Mouse (Mus musculus) spleen, postnatal 4 days (tissue): Measurements from ENCODE around the gene Tdrkh.
A peak's percentile ranks its signal among the peaks of the same experiment; 100 is the strongest.

Experiments used
- DNase-seq, 2 experiments: peaks; one replicate each; pipeline ENCODE4 v3.0.0; 2022; ENCODE audit warnings: low spot score in 2 of 2

The Tdrkh gene

DNA sequence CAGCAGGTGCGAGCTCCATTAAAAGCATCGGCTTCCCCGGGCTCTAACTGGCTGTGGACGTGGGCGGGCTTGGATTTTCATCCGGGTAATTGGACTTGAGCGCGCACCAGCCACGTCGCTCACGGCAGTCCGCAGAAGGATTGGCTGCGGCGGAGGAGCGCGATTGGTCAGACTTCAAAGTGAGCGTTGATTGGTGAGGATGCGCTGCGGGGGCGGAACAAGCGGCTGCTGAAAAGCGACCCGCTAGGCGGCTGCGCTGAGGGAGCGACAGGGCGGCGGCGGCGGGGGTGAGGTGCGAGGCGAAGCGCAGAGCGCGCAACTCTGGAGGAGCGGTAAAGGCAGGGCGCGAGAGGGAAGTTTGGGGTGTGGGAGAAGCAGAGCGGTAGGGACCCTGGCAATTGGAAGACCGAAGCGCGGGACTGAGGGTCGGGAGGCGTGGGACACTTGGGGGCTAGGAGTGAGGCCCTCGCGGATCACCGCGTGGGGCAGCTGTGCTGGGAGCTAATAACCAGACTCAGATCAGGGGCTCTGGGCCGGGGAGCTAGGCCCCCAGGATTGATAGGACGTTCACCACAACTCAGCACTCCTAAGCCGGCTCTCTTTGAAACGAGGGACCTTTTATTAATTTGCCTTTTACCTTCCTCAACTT is at the start of gene Tdrkh:
Gene Tdrkh, plus strand, starts transcription at position 243 of the 649 bp plus-strand sequence.
- DNase-seq = peak; percentile 83 to 90

GRCm38 (mm10) chr3:94363291-94364153 is 49.6 kb upstream of the Tdrkh start:
- no peak for DNase-seq

GRCm38 (mm10) chr3:94364154-94364526 is 48.9 kb upstream of the Tdrkh start:
- DNase-seq = no peak

DNA sequence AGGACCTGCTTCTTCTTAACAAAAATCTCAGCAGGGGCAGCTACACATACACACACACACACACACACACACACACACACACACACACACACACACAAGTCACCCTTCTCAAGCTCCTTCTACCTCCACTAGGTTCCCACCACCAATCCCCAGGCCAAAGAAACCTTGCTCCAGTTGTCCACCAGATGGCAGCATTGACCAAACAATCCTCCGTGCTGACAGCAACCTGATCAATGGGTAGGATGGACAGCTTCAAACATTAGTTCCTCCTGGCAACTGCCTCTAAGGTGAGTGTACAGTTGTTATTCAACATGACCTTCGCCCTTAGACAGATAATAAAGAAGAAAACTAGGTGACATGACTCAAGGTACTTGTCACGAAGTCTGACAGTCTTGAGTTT is 46.3 kb upstream of the Tdrkh start:
- DNase-seq = peak; percentile 61 to 83

DNA sequence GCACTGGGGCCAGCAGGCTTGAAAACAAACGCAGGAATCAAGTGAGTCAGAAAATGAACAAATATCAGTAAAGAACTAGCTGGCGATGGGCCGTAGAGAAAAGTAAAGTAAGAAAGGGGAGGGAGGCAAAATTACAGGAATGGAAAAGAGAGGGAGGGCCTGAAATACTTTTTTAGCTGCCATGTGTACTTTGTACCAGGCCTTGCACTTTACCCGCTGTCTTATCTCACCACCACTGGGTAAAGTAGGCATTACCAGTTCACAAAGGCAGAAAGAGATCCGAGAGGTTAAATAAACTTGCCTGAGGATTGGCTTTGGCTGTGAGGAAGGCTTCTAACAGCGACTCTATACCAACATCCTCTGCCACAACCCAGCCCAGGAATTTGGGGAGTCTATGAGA is 45.6 kb upstream of the Tdrkh start:
- DNase-seq = no peak

GRCm38 (mm10) chr3:94368631-94369030 is 44.4 kb upstream of the Tdrkh start:
- no peak for DNase-seq

GRCm38 (mm10) chr3:94369709-94370108 is 43.4 kb upstream of the Tdrkh start:
- DNase-seq = no peak

- DNase-seq = no peak
Measured at GRCm38 (mm10) chr3:94371637-94372036, 41.4 kb upstream of the Tdrkh start.

DNA sequence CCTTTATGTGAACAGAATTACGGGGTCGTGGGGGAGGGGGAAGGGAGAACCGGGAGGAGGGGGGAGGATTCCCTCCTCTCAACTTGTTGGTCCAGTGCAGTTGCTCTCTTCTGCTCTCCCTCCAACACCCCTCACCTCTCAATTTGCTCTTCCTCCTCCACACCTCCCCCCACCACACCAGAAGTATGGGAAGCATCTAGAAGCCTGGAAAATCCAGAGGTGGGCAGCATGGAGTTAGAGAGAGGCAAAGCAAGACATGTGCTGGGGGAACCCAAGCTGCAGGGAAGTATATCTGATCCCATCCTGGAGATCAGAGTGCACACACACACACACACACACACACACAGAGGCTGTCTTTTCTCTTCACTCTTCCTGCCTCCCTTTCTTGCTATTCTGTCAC is 41.0 kb upstream of the Tdrkh start:
- no peak for DNase-seq

DNA sequence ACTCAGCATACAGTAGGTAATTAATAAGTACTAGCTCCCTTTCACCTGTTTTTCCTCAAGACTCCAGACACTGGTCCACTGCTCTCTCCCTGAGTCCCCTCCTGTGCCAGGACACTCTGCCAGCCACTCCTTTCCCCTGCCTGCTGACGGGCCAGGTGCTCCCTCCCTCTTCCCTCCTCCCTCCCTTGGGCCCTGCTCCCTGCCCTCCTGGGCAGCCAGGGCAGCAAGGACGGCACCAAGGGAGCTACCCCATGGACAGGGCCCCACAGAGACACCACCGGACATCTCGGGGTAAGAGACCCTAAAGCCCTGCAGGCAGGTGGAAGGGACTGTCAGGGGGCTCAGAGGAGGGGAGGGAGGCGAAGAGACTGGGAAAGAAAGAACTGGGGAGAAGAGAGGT is 40.4 kb upstream of the Tdrkh start, which contains the start of gene Rorc:
Gene Rorc, plus strand, starts transcription at position 154 of the 400 bp plus-strand sequence.
- DNase-seq = no peak

GRCm38 (mm10) chr3:94373090-94373489 is 40.0 kb upstream of the Tdrkh start:
- no peak for DNase-seq

- DNase-seq = no peak
Measured at GRCm38 (mm10) chr3:94373597-94374011, 39.5 kb upstream of the Tdrkh start.

GRCm38 (mm10) chr3:94374636-94375035 is 38.4 kb upstream of the Tdrkh start:
- DNase-seq = no peak

- DNase-seq = no peak
Measured at GRCm38 (mm10) chr3:94375146-94375545, 37.9 kb upstream of the Tdrkh start.

GRCm38 (mm10) chr3:94375861-94376260 is 37.2 kb upstream of the Tdrkh start:
- DNase-seq = no peak

- no peak for DNase-seq
Measured at GRCm38 (mm10) chr3:94377028-94377923, 35.8 kb upstream of the Tdrkh start.

GRCm38 (mm10) chr3:94379831-94380510 is 33.1 kb upstream of the Tdrkh start:
- DNase-seq = no peak

DNA sequence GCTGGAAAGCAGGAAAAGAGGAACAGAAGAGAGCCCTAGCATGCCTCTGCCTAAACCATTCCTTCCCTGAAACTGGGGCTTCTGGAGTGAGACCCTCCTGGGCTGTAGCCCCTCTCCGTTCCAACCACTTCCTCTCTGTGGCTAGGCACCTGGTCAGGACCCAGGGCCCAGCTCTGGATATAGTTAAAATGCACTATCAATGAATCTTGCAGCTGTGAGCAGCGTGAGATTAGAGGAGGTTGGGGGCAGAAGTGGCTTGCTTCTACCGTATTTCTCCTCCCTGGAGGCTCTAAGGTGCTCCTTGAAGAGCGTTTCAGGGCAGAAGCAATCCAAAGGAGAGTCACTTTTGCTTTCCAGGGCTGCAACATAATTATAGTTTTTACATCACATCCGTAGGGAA is 30.8 kb upstream of the Tdrkh start:
- no peak for DNase-seq

- no peak for DNase-seq
Measured at GRCm38 (mm10) chr3:94383476-94383875, 29.6 kb upstream of the Tdrkh start.

DNA sequence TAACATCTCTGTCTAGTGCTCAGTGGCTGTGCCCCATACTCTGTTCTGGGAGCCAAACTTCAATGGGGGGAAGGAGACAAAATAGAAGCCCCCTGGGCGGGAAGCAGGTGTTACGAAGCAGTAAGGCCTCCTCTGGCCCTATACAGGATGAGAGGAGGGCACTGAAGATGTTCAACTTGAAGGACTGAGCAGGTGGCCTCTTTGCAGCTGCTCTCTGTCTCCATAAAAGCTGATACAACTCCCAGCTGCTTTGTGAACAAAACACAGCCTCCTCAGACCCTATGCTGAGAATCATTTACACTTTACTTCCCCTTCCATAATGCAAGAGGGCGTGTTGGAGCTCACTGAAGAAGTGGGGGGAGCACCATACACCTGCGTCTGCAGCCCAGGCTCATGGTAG is 26.4 kb upstream of the Tdrkh start:
- DNase-seq = no peak

- DNase-seq = no peak
Measured at GRCm38 (mm10) chr3:94387391-94387790, 25.7 kb upstream of the Tdrkh start.

DNA sequence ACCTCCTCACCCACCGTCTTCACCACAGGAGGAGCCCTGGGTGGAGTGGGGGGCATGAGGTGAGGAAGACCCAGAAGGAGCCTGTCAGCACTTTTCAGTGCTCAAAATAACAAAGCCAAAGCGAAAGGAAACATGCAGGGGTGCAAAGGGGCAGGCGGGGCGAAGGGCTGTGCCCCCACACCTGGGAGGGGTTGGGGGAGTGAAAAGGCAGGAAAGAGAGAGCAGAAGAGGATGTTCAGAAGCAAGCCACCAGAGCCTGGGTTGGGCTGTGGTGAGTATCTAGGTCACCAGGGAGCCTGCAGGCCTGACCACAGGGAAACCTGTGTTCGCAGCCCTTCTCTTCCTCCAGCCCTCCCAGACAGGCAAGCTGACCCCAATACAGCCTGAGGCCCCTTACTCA is 25.0 kb upstream of the Tdrkh start:
- no peak for DNase-seq
